Mouse (Mus musculus) A20 (cell line): ENCODE data around the gene Fkrp.

Experiments
- DNase-seq: peaks from one replicate; pipeline ENCODE4 v3.0.0-alpha.2; 2011; ENCODE audit warnings: low read depth, low spot score

Gene Fkrp

DNA sequence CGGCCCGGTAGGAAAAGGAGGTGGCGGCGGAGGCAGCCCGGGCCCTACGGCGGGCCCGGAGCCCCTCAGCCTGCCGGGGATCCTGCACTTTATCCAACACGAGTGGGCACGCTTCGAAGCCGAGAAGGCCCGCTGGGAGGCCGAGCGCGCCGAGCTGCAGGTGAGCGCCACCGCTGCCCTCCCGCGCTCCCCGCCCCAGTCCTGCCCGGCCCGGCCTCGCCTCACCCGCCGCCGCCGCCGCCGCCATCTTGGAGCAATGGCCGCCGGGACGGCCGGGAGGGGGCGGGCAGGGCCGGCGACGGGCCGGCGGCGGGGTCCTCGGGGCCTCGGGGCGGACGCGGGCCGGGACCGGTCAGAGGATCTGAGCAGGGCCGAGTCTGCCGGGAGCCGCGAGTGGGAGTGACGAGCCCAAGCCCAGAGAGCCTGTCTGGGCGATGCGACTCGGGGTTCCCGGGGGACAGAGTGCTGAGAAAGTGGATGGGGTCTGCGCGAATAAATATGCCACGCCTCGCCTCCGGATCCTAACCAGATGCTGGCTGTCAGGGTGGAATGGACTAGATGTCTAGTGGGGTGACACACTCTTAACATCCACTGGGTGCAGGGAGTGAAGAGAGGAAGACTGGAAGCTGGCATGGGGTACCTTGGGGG lies at the start of gene Fkrp:
Gene Fkrp, minus strand, starts transcription at position 258 of the 648 bp plus-strand sequence.
- DNase-seq = peak; percentile 49

- peak; percentile 58 for DNase-seq
Measured at GRCm38 (mm10) chr7:16859902-16860651, 43.5 kb upstream of the Fkrp start.

GRCm38 (mm10) chr7:16858336-16858735 lies 41.8 kb upstream of the Fkrp start:
- peak; percentile 63 for DNase-seq

- DNase-seq = no peak
Measured at GRCm38 (mm10) chr7:16853302-16853831, 36.8 kb upstream of the Fkrp start.

DNA sequence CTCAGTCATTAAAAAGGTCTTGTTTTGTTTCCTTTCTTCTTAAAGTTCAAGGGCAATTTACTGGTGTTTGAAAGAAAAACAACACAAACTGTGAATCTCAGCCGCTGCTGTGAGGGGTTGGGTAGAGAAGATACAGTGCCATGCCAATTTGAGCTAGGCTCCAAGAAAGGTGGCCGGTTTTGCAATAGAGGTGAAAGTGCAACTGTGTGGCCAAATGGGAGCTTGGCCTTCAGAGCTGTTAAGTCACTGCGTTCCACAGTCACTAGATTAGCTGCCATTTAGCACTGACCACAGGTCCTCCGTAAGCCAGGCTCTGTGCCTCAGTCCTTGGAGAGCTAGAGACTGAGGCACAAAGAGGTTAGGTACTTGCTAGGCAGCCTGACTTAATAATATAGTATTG lies 35.1 kb upstream of the Fkrp start:
- DNase-seq = no peak

DNA sequence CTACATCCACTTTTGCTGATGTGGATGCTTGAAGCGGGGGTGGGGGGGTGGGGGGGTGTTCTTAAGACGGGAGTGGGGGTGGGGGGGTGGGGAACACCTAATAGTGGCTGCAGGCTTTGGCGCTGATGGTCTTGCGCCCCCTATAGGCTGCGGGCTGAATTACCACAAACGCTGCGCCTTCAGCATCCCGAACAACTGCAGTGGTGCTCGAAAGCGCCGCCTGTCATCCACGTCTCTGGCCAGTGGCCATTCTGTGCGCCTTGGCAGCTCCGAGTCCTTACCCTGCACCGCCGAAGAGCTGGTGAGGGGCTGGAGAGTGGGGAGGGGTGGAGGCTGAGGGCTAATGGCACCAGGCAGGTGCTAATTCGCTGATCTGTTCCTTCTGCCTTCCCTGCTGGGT lies 32.0 kb upstream of the Fkrp start:
- DNase-seq = peak; percentile 52

DNA sequence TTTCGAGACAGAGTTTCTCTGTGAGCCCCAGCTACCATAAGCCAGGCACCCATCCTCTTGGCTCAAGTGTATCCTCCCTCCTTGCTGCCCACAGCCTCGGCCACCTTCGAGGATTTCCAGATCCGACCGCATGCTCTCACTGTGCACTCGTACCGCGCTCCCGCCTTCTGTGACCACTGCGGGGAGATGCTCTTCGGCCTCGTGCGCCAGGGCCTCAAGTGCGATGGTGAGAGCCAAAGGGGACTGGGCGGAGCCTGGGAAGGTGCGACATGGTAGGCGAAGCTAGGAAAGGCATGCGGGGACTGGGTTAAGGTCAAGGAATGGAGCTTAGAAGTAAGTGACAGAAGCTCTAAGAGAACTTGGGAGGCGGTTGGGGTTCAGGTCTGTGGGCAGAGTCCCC lies 31.0 kb upstream of the Fkrp start:
- DNase-seq = no peak

- DNase-seq = no peak
Measured at GRCm38 (mm10) chr7:16846775-16847174, 30.2 kb upstream of the Fkrp start.

- DNase-seq = no peak
Measured at GRCm38 (mm10) chr7:16845820-16846167, 29.3 kb upstream of the Fkrp start.

DNA sequence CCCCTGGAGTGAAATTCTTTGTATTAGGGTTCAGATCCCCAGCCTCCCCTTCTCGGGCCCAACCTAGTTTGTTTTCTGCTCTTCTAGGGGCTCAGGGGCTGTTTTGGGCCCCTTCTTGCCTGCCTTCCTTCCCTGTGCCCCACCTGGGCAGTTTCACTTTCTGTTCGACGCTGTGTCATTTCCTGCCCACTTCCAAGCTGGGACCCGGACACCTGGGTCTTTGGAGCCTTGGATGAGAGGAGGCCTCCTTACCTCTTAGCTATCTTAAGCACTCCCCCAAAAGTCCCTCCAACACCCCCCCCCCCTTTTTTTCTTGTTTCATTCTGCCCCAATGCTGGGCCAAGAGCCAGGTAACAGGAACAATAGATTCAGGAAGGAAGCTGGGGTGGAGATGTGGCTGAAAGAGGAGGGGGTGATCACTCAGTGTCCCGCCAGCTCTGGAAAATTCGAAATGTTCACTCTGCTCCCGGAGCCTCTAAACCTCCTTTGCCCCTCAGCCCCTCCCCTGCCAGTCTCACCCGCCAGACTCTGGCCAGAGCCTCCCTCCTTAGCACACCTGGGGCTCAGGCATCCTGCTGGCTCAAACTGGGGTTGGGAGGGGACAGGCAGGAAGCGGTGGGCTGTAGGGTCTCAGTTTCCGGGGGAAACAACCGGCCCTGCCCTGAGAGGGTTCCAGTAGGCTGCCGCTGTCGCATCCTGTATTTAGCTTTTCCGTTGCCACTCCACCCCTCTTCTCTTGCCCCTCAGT lies 28.7 kb upstream of the Fkrp start:
- DNase-seq = peak; percentile 70

DNA sequence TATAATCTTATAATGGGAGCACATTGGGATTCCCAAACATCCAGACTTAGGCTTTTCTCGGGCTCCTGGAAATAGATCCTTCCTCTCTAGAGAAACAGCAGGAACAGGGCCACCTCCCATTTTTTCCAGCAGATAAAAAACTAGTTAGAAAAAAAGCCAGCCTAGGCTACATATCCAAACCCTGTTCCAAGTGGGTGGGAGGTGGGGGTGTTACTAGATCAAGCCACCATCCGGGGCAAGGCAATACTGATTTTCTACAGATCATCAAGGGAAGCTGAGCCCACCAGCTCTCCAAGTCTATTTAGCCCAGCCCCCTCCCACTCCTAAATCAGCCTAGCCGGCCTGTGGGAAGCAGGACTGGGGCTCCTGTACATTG lies 28.2 kb upstream of the Fkrp start:
- DNase-seq = no peak

GRCm38 (mm10) chr7:16843441-16844171 lies 27.1 kb upstream of the Fkrp start:
- DNase-seq = peak; percentile 75

DNA sequence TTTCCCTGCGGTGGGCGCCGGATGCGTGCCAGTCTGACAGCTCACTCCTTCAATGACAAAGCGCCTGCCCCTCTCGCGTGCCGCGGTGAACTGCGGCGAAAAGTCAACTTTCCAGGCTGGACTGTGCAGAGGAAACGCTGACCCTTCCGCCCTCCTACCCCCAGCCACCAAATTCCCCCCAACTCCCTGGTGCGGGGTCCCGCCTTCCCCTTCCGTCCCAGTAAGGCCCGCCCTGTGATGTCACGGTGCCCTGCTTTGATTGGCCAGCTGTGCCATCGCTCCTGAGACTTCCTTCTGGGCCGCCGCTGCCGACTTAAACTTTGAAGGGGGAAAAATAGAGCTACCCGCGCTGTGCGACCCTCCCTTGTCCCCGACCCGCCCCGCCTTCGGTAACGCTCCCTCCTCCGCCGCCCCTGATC lies 26.1 kb upstream of the Fkrp start, which contains the start of gene Prkd2:
Gene Prkd2, plus strand, starts transcription at position 258 of the 419 bp plus-strand sequence.
- peak; percentile 91 for DNase-seq

- DNase-seq = peak; percentile 86
Measured at GRCm38 (mm10) chr7:16841561-16842560, 25.3 kb upstream of the Fkrp start.

DNA sequence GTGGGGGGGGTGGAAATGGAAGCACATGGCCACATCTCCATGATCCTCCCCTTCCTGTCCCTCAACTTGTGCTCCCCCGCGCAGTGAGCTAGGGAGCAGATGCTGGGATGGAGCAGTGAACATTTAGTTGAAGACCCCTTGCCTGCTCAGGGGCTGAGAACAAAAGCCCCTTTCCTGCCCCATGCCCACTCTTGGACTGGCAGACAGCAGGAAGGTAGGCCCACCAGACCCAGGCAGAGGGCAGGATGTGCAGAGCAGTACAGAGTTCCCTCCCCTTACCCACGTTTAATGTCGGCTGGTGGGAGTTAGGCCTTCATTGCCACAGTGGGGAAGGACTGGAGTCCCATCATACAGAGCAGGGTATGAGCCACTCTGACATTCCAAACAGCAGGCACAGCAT lies 24.5 kb upstream of the Fkrp start:
- DNase-seq = no peak

- no peak for DNase-seq
Measured at GRCm38 (mm10) chr7:16840109-16840491, 23.6 kb upstream of the Fkrp start.

DNA sequence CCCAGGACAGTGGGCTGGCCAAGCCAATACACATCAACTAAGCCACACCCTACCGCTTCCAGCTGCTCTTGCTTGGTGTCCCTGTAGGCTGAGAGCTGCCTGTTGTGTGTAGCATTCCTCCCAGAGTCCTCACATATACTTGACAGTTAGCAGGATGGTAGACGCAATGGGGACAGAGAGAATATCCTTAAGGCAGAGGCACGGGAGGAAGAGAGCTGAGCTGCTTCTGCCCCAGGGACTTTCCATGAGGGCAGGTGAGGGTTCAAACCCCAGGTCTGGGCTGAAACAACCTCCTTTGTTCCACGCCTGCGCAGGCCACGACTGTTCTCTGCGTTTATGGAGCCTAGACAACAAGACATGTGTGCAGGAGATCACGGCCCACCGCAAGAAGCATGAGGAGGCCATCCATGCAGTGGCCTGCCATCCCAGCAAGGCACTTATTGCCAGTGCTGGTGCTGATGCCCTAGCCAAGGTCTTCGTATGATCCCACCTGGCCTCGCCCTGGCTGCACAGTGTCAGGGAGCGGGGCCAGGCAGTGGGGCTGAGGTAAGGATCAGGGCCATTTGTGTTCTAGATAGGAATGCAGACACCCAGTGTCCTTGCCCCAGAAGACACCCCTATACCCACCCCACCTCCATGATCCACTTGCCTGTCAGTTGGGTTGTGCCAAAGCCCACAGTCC lies 23.0 kb upstream of the Fkrp start:
- DNase-seq = no peak

DNA sequence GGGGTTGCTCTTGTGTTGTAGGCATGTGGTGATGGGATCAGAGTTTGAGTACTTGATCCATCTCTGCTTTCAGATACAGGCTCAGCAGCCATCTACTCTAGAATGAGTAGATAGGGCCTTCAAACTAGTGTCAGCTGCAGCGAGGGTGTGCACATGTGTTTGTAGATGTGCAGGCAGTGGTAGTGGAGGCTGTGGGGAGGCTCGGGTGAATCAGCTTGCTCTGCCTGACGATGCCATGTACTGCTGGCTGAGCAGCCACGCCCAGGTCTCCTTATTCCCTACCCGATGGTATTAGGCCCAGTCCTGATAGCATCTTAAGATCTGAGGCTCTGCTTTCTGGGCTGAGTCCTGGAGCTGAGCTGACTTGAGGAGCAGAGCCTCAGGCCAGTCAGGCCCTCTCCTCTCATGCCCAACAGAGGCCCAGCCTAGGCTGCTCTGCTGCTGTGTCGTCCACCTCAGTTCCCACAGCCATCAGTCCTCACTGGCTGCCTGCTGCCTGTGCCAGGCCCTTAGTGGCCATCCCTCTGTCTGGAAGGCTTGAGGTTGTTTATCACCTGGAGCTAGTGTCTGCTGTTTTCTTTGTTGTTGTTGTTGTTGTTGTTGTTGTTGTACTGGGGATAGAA lies 22.4 kb upstream of the Fkrp start:
- DNase-seq = no peak
